21 mouse cellular contexts compared by ENCODE assay signal in genomic region chr17:72059312-72059711, GRCm38 (mm10).
DNase-seq lines count a peak whose midpoint lies in the region; ATAC-seq and TF ChIP-seq lines count a peak whose summit lies in the region.
"Had no signal": no experiment of that assay in that cellular context is flagged by ENCODE, and none has a peak within 500 bp of the region (broad histone marks: within the 10 kb centered on the region; RNA-seq: fewer than 3 reads in every experiment).

No protein-coding gene starts in this region.

- no peak for TF ChIP-seq CTCF in thymus, adult 2 months (IDR thresholded peaks at IDR 0.05; ENCODE audit: borderline replicate concordance, control insufficient read depth, extremely low read depth, insufficient read depth, low read length, poor library complexity)

- H3K36me3 ChIP-seq in thymus, adult 2 months (ENCODE audit: control insufficient read depth, insufficient read depth, low read length): no peaks in the 10 kb centered on the region
- H3K36me3 ChIP-seq: embryonic facial prominence, embryonic 13.5 days; embryonic facial prominence, embryonic 15.5 days; forebrain, embryonic 15.5 days had no signal

- H3K27ac ChIP-seq in thymus, adult 2 months (ENCODE audit: control insufficient read depth, insufficient read depth, low read length): no peak overlapping the region
- H3K27ac ChIP-seq: embryonic facial prominence, embryonic 13.5 days; embryonic facial prominence, embryonic 15.5 days; forebrain, embryonic 13.5 days; forebrain, embryonic 15.5 days had no signal

- WGBS in thymus, adult 2 months: 78% methylated on average over 7 of the region's 7 CpGs

- H3K4me3 ChIP-seq in thymus, adult 2 months (ENCODE audit: control insufficient read depth, insufficient read depth, low read length): no peak overlapping the region
- H3K4me3 ChIP-seq: embryonic facial prominence, embryonic 13.5 days; embryonic facial prominence, embryonic 15.5 days; erythroblast, embryonic 14.5 days; forebrain, embryonic 13.5 days; forebrain, embryonic 15.5 days had no signal

- peak; percentile 34 for DNase-seq in fat pad, adult 2 months (ENCODE audit: extremely low read depth, low read depth, low spot score)
- peak; percentile 38 for DNase-seq in gonadal fat pad, adult 2 months (ENCODE audit: low read depth)
- DNase-seq in kidney, postnatal 25 days: no peak
- DNase-seq in thymus, adult 2 months: no peak
- no peak for DNase-seq in yolk sac, embryonic 10.5 days (ENCODE audit: low spot score)
- DNase-seq: adrenal gland, adult 2 months; adrenal gland, postnatal 10 days; adrenal gland, postnatal 25 days; cerebellum, adult 11 months; cerebellum, adult 18-20 months; cerebellum, adult 8-10 months; cerebellum, adult 9-11 months; cerebellum, postnatal 14 days; cerebellum, postnatal 36 days; embryo, embryonic 11 days had no signal

- H3K4me1 ChIP-seq in thymus, adult 2 months (replicated peaks; ENCODE audit: control insufficient read depth, insufficient read depth, low read length): no peaks in the 10 kb centered on the region
- H3K4me1 ChIP-seq: embryonic facial prominence, embryonic 13.5 days; embryonic facial prominence, embryonic 15.5 days; forebrain, embryonic 13.5 days; forebrain, embryonic 15.5 days had no signal

- peak; percentile 60 for ATAC-seq in megakaryocyte progenitor cell, adult 5-6 weeks (replicated peaks; ENCODE audit: poor library complexity)
- ATAC-seq: forebrain, embryonic 13.5 days; forebrain, embryonic 15.5 days had no signal

- no peak for TF ChIP-seq POLR2A in thymus, adult 2 months (IDR thresholded peaks at IDR 0.05; ENCODE audit: control insufficient read depth, extremely low read depth, insufficient read depth, low read length, poor library complexity)

- H3K27me3 ChIP-seq in thymus, adult 2 months (ENCODE audit: control insufficient read depth, insufficient read depth, low read length): no peaks in the 10 kb centered on the region
- H3K27me3 ChIP-seq: embryonic facial prominence, embryonic 13.5 days; embryonic facial prominence, embryonic 15.5 days; forebrain, embryonic 13.5 days; forebrain, embryonic 15.5 days had no signal

Comparison
In these comparisons a context has a peak if more than half of its experiments do, and no peak if none do; other contexts are left out.
1. DNase-seq: peak in fat pad, adult 2 months (single experiment) and gonadal fat pad, adult 2 months (single experiment); none in kidney, postnatal 25 days (0 of 2), thymus, adult 2 months (single experiment) and yolk sac, embryonic 10.5 days (single experiment).